Mouse (Mus musculus) limb, embryonic 14.5 days (tissue): ENCODE results near the gene Epp13. TPM values are rescaled to one million over a fixed set of nuclear protein-coding genes. Genes with fewer than 3 reads are reported as not detected.

Source experiments
- ATAC-seq: fragments of 200-750 bp; cut with Nextera tagmentation; 2 replicates; pipeline ENCODE4 v1.8.0; 2017; ENCODE audit warnings: low read depth, moderate number of reproducible peaks, moderate TSS enrichment; ENCODE audit not compliant: low FRiP score
- DNase-seq: peaks from one replicate; pipeline ENCODE4 v3.0.0-alpha.2; 2015; ENCODE audit warnings: low spot score
- H3K27ac ChIP-seq: fragments of 300-500 bp; sonication (generic); replicated peaks from 2 replicates; pipeline ENCODE4 v1.5.1; 2014; ENCODE audit warnings: low read depth, mild to moderate bottlenecking, low read length, moderate library complexity, mixed read lengths
- H3K27me3 ChIP-seq: fragments of 300-500 bp; sonication (generic); 2 replicates; pipeline ENCODE4 v1.6.1; 2014; ENCODE audit warnings: low read length, mixed read lengths; ENCODE audit not compliant: control insufficient read depth, insufficient read depth
- H3K36me3 ChIP-seq: fragments of 300-500 bp; sonication (generic); 2 replicates; pipeline ENCODE4 v1.6.1; 2014; ENCODE audit warnings: mild to moderate bottlenecking, low read length, moderate library complexity, mixed read lengths; ENCODE audit not compliant: control insufficient read depth, insufficient read depth
- H3K4me1 ChIP-seq: fragments of 300-500 bp; sonication (generic); 2 replicates; pipeline ENCODE4 v1.6.1; 2014; ENCODE audit warnings: antibody characterized with exemption, low read length, mixed read lengths; ENCODE audit not compliant: control insufficient read depth, insufficient read depth
- H3K4me2 ChIP-seq: fragments of 300-500 bp; sonication (generic); replicated peaks from 2 replicates; pipeline ENCODE4 v1.6.1; 2014; ENCODE audit warnings: low read depth, mild to moderate bottlenecking, low read length, moderate library complexity; ENCODE audit not compliant: severe bottlenecking
- H3K4me3 ChIP-seq: fragments of 300-500 bp; sonication (generic); replicated peaks from 2 replicates; pipeline ENCODE4 v1.5.1; 2014; ENCODE audit warnings: low read length
- H3K9ac ChIP-seq: fragments of 300-500 bp; sonication (generic); 2 replicates; pipeline ENCODE4 v1.6.1; 2014; ENCODE audit warnings: mild to moderate bottlenecking, low read depth, low read length, moderate library complexity; ENCODE audit not compliant: severe bottlenecking
- H3K9me3 ChIP-seq: fragments of 300-500 bp; sonication (generic); 2 replicates; pipeline ENCODE4 v1.6.1; 2016; ENCODE audit warnings: low read length; ENCODE audit not compliant: control insufficient read depth
- POLR2A ChIP-seq: fragments of 200-500 bp; IDR thresholded peaks from 2 replicates; pipeline ENCODE4 v1.8.0; 2012; ENCODE audit warnings: inconsistent platforms, mild to moderate bottlenecking, moderate library complexity, borderline replicate concordance; ENCODE audit not compliant: insufficient read depth, insufficient read length; ENCODE audit errors: extremely low read depth
- WGBS: fragments of 180-500 bp; shearing (Covaris S2); extraction: QIAGEN DNeasy Blood & Tissue Kit; methylation state at CpG from one replicate; pipeline ENCODE4 v1.1.7; 2014; 5-methylcytosine and 5-hydroxymethylcytosine counted together
- polyA plus RNA-seq, 2 experiments: library from polyadenylated mRNA; depleted of rRNA in 1 of 2; stranded (reverse) in 1 of 2; unstranded in 1 of 2; fragments of >200 nt; fragmentation: Nextera tagmentation in 1 of 2; extraction: Ambion mirVana in 1 of 2; gene quantifications; 2 replicates each; pipeline versions ENCODE4 v1.2.1 to v1.2.3; 2012 to 2014

Epp13 gene
- polyA plus RNA-seq, 2 experiments, result not detected

DNA sequence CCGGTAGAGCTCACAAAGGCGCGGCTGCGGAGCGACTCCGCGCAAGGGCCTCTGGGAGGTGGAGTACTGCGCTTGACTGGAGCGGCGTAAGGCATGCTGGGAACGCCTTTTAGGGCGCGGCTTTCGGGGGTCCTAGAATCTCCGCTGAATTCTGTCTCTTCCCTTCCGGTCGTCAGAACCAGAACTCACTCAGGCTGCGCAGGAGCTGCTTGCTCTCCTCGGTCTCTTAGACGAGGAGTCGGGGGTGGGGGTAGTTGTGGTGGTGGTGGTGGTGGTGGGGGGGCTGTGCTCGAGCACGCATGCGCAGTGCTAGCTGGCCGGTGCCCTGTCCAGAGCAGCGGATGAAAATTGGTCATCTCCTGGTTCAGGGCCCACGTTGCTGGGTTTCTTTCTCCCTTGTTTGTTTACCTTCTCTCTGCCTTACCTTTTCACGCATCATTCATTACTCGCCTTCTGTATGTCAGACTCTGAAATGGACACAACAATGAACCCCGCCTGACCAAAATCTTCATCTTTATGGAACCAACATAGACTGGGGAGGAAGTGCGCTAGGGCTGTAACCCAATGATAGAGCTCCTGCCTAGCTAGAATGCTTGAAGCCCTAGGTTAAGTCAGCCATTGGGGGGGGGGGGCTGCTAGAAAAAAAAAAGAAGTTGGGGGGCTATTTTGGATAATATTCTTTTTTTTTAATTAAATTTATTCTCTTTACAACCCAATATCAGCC, 78.9 kb downstream of the Epp13 start, which contains the start of gene Zfp583:
Gene Zfp583 (minus strand): TSS at position 53 of the 724 bp plus-strand sequence.
- Histone ChIP-seq H3K9ac (peak within 1 kb of the TSS; percentile 88), H3K4me3 (peak within 1 kb of the TSS; percentile 65), H3K36me3 (peaks cover 10% of the 10 kb centered on the region), H3K4me2 (peak within 1 kb of the TSS; percentile 78), H3K27me3 (no peaks in the 10 kb centered on the region), H3K4me1 (peaks cover 8% of the 10 kb centered on the region), H3K9me3 (no peaks in the 10 kb centered on the region), H3K27ac (peak within 1 kb of the TSS; percentile 83)
- no peak for TF ChIP-seq POLR2A
- peak; percentile 92 for DNase-seq
- ATAC-seq, result peak; percentile 97
- WGBS, result 5% methylated on average over 28 of the region's 31 CpGs

Other genes with a start within 250 kb of the Epp13 start
- gene Vmn1r65, start 241.7 kb upstream of the Epp13 start, polyA plus RNA-seq (2012; rRNA removed), result not detected in 2 replicates
- not detected in 2 replicates for gene Vmn1r65, start 241.7 kb upstream of the Epp13 start, polyA plus RNA-seq (2014; fragmentation: Nextera tagmentation; extraction: Ambion mirVana)
- gene Nlrp4c, start 207.5 kb upstream of the Epp13 start, polyA plus RNA-seq (2012; rRNA removed), result not detected in 2 replicates
- not detected in 2 replicates for gene Nlrp4c, start 207.5 kb upstream of the Epp13 start, polyA plus RNA-seq (2014; fragmentation: Nextera tagmentation; extraction: Ambion mirVana)
- 45.9 and 55.3 TPM in 2 replicates for gene Zfp787, start 96.7 kb upstream of the Epp13 start, polyA plus RNA-seq (2012; rRNA removed)
- gene Zfp787, start 96.7 kb upstream of the Epp13 start, polyA plus RNA-seq (2014; fragmentation: Nextera tagmentation; extraction: Ambion mirVana), result 13.7 and 14.4 TPM in 2 replicates
- 50.6 and 73.3 TPM in 2 replicates for gene Zfp444, start 80.5 kb upstream of the Epp13 start, polyA plus RNA-seq (2012; rRNA removed)
- 54.2 and 62.5 TPM in 2 replicates for gene Zfp444, start 80.5 kb upstream of the Epp13 start, polyA plus RNA-seq (2014; fragmentation: Nextera tagmentation; extraction: Ambion mirVana)
- not detected in 2 replicates for gene Galp, start 55.6 kb upstream of the Epp13 start, polyA plus RNA-seq (2012; rRNA removed)
- not detected in 2 replicates for gene Galp, start 55.6 kb upstream of the Epp13 start, polyA plus RNA-seq (2014; fragmentation: Nextera tagmentation; extraction: Ambion mirVana)
- gene Zscan5b, start 30.4 kb upstream of the Epp13 start, polyA plus RNA-seq (2012; rRNA removed), result not detected in 2 replicates
- not detected in 2 replicates for gene Zscan5b, start 30.4 kb upstream of the Epp13 start, polyA plus RNA-seq (2014; fragmentation: Nextera tagmentation; extraction: Ambion mirVana)
- 3.7 and 4.7 TPM in 2 replicates for gene Zfp667, start 33.9 kb downstream of the Epp13 start, polyA plus RNA-seq (2012; rRNA removed)
- 8.4 and 8.5 TPM in 2 replicates for gene Zfp667, start 33.9 kb downstream of the Epp13 start, polyA plus RNA-seq (2014; fragmentation: Nextera tagmentation; extraction: Ambion mirVana)
- 6.1 and 6.2 TPM in 2 replicates for gene Zfp583, start 78.6 kb downstream of the Epp13 start, polyA plus RNA-seq (2012; rRNA removed)
- gene Zfp583, start 78.6 kb downstream of the Epp13 start, polyA plus RNA-seq (2014; fragmentation: Nextera tagmentation; extraction: Ambion mirVana), result 5.4 and 6.4 TPM in 2 replicates
- gene Gm3854, start 91.0 kb downstream of the Epp13 start, polyA plus RNA-seq (2012; rRNA removed), result 1.4 and 1.9 TPM in 2 replicates
- gene Gm3854, start 91.0 kb downstream of the Epp13 start, polyA plus RNA-seq (2014; fragmentation: Nextera tagmentation; extraction: Ambion mirVana), result 1.1 and 1.9 TPM in 2 replicates
- 1.1 and 2.1 TPM in 2 replicates for gene Zfp78, start 110.6 kb downstream of the Epp13 start, polyA plus RNA-seq (2012; rRNA removed)
- 2.8 and 3.4 TPM in 2 replicates for gene Zfp78, start 110.6 kb downstream of the Epp13 start, polyA plus RNA-seq (2014; fragmentation: Nextera tagmentation; extraction: Ambion mirVana)
- 9.2 and 11.0 TPM in 2 replicates for gene Zfp28, start 130.6 kb downstream of the Epp13 start, polyA plus RNA-seq (2012; rRNA removed)
- 11.1 and 14.4 TPM in 2 replicates for gene Zfp28, start 130.6 kb downstream of the Epp13 start, polyA plus RNA-seq (2014; fragmentation: Nextera tagmentation; extraction: Ambion mirVana)
- 0.31 and 0.51 TPM in 2 replicates for gene Smim17, start 146.0 kb downstream of the Epp13 start, polyA plus RNA-seq (2012; rRNA removed)
- 0.32 TPM in 1 of 2 replicates, not detected in the other for gene Smim17, start 146.0 kb downstream of the Epp13 start, polyA plus RNA-seq (2014; fragmentation: Nextera tagmentation; extraction: Ambion mirVana)
- 0.03 and 0.06 TPM in 2 replicates for gene Gm20715, start 157.6 kb downstream of the Epp13 start, polyA plus RNA-seq (2012; rRNA removed)
- not detected in 2 replicates for gene Gm20715, start 157.6 kb downstream of the Epp13 start, polyA plus RNA-seq (2014; fragmentation: Nextera tagmentation; extraction: Ambion mirVana)
- gene Olfr1344, start 186.0 kb downstream of the Epp13 start, polyA plus RNA-seq (2012; rRNA removed), result not detected in 2 replicates
- not detected in 2 replicates for gene Olfr1344, start 186.0 kb downstream of the Epp13 start, polyA plus RNA-seq (2014; fragmentation: Nextera tagmentation; extraction: Ambion mirVana)
- gene Olfr1336, start 203.5 kb downstream of the Epp13 start, polyA plus RNA-seq (2012; rRNA removed), result not detected in 2 replicates
- not detected in 2 replicates for gene Olfr1336, start 203.5 kb downstream of the Epp13 start, polyA plus RNA-seq (2014; fragmentation: Nextera tagmentation; extraction: Ambion mirVana)
- not detected in 2 replicates for gene Olfr1346, start 214.4 kb downstream of the Epp13 start, polyA plus RNA-seq (2012; rRNA removed)
- not detected in 2 replicates for gene Olfr1346, start 214.4 kb downstream of the Epp13 start, polyA plus RNA-seq (2014; fragmentation: Nextera tagmentation; extraction: Ambion mirVana)
- 0.09 TPM in 1 of 2 replicates, not detected in the other for gene Olfr5, start 234.2 kb downstream of the Epp13 start, polyA plus RNA-seq (2012; rRNA removed)
- gene Olfr5, start 234.2 kb downstream of the Epp13 start, polyA plus RNA-seq (2014; fragmentation: Nextera tagmentation; extraction: Ambion mirVana), result not detected in 2 replicates
- gene Olfr1347, start 247.0 kb downstream of the Epp13 start, polyA plus RNA-seq (2012; rRNA removed), result 0.04 TPM in 1 of 2 replicates, not detected in the other
- not detected in 2 replicates for gene Olfr1347, start 247.0 kb downstream of the Epp13 start, polyA plus RNA-seq (2014; fragmentation: Nextera tagmentation; extraction: Ambion mirVana)